Mouse (Mus musculus) olfactory bulb, adult 2 months (tissue): ENCODE data around the gene Olfr1341.

ENCODE experiments used
- CTCF ChIP-seq: fragments of 200-500 bp; IDR thresholded peaks from 2 replicates; pipeline ENCODE4 v1.5.1; 2012; ENCODE audit warnings: low read depth, mild to moderate bottlenecking, low read length, moderate library complexity; ENCODE audit not compliant: insufficient read depth
- POLR2A ChIP-seq: fragments of 200-500 bp; IDR thresholded peaks from 2 replicates; pipeline ENCODE4 v1.6.1; 2012; ENCODE audit warnings: mild to moderate bottlenecking, low read depth, low read length, moderate library complexity; ENCODE audit not compliant: insufficient read depth

- TF ChIP-seq POLR2A = no peak
- TF ChIP-seq CTCF = no peak
Observed at GRCm38 (mm10) chr4:118741881-118742280, 38.6 kb downstream of the Olfr1341 start.
